Mouse (Mus musculus): ENCODE data around the gene Itprid2. TPM values are rescaled to one million over a fixed set of nuclear protein-coding genes. Genes with fewer than 3 reads are reported as not detected.

Gene Itprid2
- polyA plus RNA-seq (2012; rRNA removed) = 18.9 and 19.5 TPM in 2 replicates

GRCm38 (mm10) chr2:79634528-79635400 is at the start of gene Itprid2:
Itprid2 (plus strand) TSS chr2:79635352.

GRCm38 (mm10) chr2:79707575-79707974 is 72.4 kb downstream of the Itprid2 start, which contains the start of gene Ppp1r1c:
Ppp1r1c (plus strand) TSS chr2:79707780.

Other genes with a start within 250 kb of the Itprid2 start
- gene Neurod1, start 178.6 kb upstream of the Itprid2 start, polyA plus RNA-seq (2012; rRNA removed) = 1.8 and 2.8 TPM in 2 replicates
- gene Cerkl, start 178.6 kb upstream of the Itprid2 start, polyA plus RNA-seq (2012; rRNA removed) = 0.15 and 0.43 TPM in 2 replicates
- gene Ppp1r1c, start 72.4 kb downstream of the Itprid2 start, polyA plus RNA-seq (2012; rRNA removed) = not detected in 2 replicates